Mouse (Mus musculus): ENCODE results near the gene Ifnar2. TPM values are rescaled to one million over a fixed set of nuclear protein-coding genes. Genes with fewer than 3 reads are reported as not detected.

Ifnar2 gene
- polyA plus RNA-seq, 1 experiment: 4.7 TPM

DNA sequence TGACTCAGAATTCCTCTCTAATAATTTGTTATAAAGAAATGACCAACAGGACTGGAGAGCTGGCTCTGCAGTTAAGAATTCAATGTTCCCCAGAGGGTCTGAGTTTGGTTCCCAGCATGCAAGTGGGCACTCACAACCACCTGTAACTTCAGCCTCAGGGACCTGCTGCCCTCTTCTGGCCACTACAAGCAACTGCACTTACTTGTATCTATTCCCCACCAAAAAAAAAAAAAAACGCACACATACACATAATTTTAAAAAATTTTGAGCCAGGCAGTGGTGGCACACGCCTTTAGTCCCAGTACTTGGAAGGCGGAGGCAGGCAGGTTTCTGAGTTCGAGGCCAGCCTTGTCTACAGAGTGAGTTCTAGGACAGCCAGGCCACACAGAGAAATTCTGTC is 17.5 kb downstream of the Ifnar2 start:
- no peaks in the 10 kb centered on the region for H3K27me3 ChIP-seq (ENCODE audit: control insufficient read depth, insufficient read depth, low read length)
- no peaks in the 10 kb centered on the region for H3K4me1 ChIP-seq (ENCODE audit: control insufficient read depth, insufficient read depth, low read length)
- no peak overlapping the region for H3K4me3 ChIP-seq (ENCODE audit: control insufficient read depth, low read depth, low read length)
- no peak overlapping the region for H3K27ac ChIP-seq (ENCODE audit: control insufficient read depth, insufficient read depth, low read depth, low read length)
- no peak for TF ChIP-seq POLR2A (IDR thresholded peaks at IDR 0.05; ENCODE audit: control insufficient read depth, low read depth, low read length)
- TF ChIP-seq CTCF (IDR thresholded peaks at IDR 0.05; ENCODE audit: control insufficient read depth, insufficient read depth, insufficient replicate concordance, low read depth, low read length): peak; percentile 66; the same call in 1 of the 2 replicates
- no peaks in the 10 kb centered on the region for H3K36me3 ChIP-seq (ENCODE audit: control insufficient read depth, insufficient read depth, low read length)

DNA sequence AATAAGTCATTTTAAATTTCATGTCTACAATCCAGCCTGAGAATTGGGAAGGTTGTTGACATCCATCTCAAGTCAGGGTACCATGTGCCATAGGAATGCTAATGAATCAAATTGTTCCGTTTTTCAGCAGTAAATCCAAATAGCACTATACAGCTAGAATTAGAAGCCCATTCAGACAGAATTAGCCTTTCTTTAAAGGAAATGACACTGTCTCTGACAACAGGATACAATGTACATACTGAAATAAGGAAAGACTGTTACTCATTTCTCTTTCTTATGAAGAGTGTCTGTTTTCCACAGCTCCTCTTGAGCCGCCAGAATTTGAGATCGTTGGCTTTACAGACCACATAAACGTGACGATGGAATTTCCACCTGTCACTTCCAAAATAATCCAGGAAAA is 18.8 kb downstream of the Ifnar2 start, which contains the start of gene Gm21970:
Gene Gm21970, plus strand, starts transcription at position 301 of the 400 bp plus-strand sequence.
- Histone ChIP-seq H3K4me1 (ENCODE audit: control insufficient read depth, insufficient read depth, low read length) (no peaks in the 10 kb centered on the region), H3K27ac (ENCODE audit: control insufficient read depth, insufficient read depth, low read depth, low read length) (no peak within 1 kb of the TSS), H3K4me3 (ENCODE audit: control insufficient read depth, low read depth, low read length) (no peak within 1 kb of the TSS), H3K27me3 (ENCODE audit: control insufficient read depth, insufficient read depth, low read length) (no peaks in the 10 kb centered on the region), H3K36me3 (ENCODE audit: control insufficient read depth, insufficient read depth, low read length) (no peaks in the 10 kb centered on the region)
- no peak for TF ChIP-seq POLR2A (IDR thresholded peaks at IDR 0.05; ENCODE audit: control insufficient read depth, low read depth, low read length)
- no peak for TF ChIP-seq CTCF (IDR thresholded peaks at IDR 0.05; ENCODE audit: control insufficient read depth, insufficient read depth, insufficient replicate concordance, low read depth, low read length)

- no peaks in the 10 kb centered on the region for H3K36me3 ChIP-seq (ENCODE audit: control insufficient read depth, insufficient read depth, low read length)
- peaks cover 2% of the 10 kb centered on the region; the same call in 1 of the 2 replicates for H3K4me1 ChIP-seq (ENCODE audit: control insufficient read depth, insufficient read depth, low read length)
- H3K27ac ChIP-seq (ENCODE audit: control insufficient read depth, insufficient read depth, low read depth, low read length): no peak overlapping the region; the same call in 1 of the 2 replicates
- H3K4me3 ChIP-seq (ENCODE audit: control insufficient read depth, low read depth, low read length): no peak overlapping the region
- no peak for TF ChIP-seq CTCF (IDR thresholded peaks at IDR 0.05; ENCODE audit: control insufficient read depth, insufficient read depth, insufficient replicate concordance, low read depth, low read length)
- no peaks in the 10 kb centered on the region for H3K27me3 ChIP-seq (ENCODE audit: control insufficient read depth, insufficient read depth, low read length)
Observed at GRCm38 (mm10) chr16:91394826-91395410, 22.3 kb downstream of the Ifnar2 start.

- H3K4me3 ChIP-seq (ENCODE audit: control insufficient read depth, low read depth, low read length): no peak overlapping the region
- H3K27me3 ChIP-seq (ENCODE audit: control insufficient read depth, insufficient read depth, low read length): no peaks in the 10 kb centered on the region
- H3K36me3 ChIP-seq (ENCODE audit: control insufficient read depth, insufficient read depth, low read length): no peaks in the 10 kb centered on the region
- H3K27ac ChIP-seq (ENCODE audit: control insufficient read depth, insufficient read depth, low read depth, low read length): no peak overlapping the region
- no peak for TF ChIP-seq CTCF (IDR thresholded peaks at IDR 0.05; ENCODE audit: control insufficient read depth, insufficient read depth, insufficient replicate concordance, low read depth, low read length)
- no peak for TF ChIP-seq POLR2A (IDR thresholded peaks at IDR 0.05; ENCODE audit: control insufficient read depth, low read depth, low read length)
- H3K4me1 ChIP-seq (ENCODE audit: control insufficient read depth, insufficient read depth, low read length): peaks cover 2% of the 10 kb centered on the region; the same call in 1 of the 2 replicates
Observed at GRCm38 (mm10) chr16:91395633-91396392, 23.2 kb downstream of the Ifnar2 start.

DNA sequence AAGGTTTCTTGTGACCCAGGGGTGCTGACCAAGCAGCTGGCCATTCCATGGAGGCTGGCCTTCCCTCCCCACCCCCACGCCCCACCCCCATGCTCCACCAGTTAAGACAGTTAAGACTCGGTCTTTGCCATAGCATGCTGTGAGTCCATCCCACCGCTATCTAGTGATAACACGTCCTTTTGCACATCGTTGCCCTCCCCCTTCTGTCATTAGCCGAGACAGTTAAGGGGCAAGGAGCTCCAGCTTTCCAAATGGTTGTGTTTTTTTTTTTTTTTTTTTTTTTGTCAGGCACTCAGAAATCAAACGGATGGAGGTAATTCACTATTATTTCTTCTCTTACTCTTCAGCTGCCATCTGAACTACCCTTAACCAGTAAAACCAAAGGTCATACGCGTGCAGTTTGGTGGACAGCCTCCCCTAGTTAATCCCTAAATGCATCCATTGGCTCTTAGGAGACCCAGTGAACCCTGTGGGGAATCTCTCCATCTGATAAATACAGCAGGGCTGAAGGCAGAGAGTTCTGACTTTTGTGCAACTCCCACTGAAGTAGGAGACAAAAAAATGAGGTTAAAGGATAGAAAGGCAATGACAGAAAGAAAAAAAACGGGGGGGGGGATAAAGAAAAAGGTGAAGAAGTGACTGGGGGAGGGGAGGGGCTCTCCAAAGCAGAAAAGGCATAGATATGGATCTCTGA is 24.4 kb downstream of the Ifnar2 start:
- TF ChIP-seq CTCF (IDR thresholded peaks at IDR 0.05; ENCODE audit: control insufficient read depth, insufficient read depth, insufficient replicate concordance, low read depth, low read length): no peak
- no peak for TF ChIP-seq POLR2A (IDR thresholded peaks at IDR 0.05; ENCODE audit: control insufficient read depth, low read depth, low read length)
- Histone ChIP-seq H3K36me3 (ENCODE audit: control insufficient read depth, insufficient read depth, low read length) (no peaks in the 10 kb centered on the region), H3K4me3 (ENCODE audit: control insufficient read depth, low read depth, low read length) (no peak overlapping the region), H3K27ac (ENCODE audit: control insufficient read depth, insufficient read depth, low read depth, low read length) (no peak overlapping the region), H3K4me1 (ENCODE audit: control insufficient read depth, insufficient read depth, low read length) (peaks cover 2% of the 10 kb centered on the region; the same call in 1 of the 2 replicates), H3K27me3 (ENCODE audit: control insufficient read depth, insufficient read depth, low read length) (no peaks in the 10 kb centered on the region)

DNA sequence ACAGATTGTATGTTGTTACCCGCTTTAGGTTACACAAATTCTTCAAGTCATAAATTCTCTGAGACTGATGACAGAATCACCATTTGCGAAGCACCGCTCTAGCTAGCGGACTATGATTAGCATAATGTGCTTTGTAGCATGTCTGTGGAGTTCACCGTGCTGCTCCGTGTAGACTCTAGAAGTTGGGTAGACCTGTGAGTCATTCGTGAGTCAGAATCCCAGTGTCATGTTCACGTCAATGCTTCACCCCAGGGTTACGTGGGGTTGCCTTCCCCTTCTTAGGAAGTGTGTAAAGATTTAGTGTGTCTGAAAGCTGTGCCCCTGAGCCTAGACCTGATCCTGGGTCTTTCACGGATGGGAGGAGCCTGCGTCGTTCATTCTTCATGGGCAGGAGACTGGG is 25.4 kb downstream of the Ifnar2 start:
- H3K4me1 ChIP-seq (ENCODE audit: control insufficient read depth, insufficient read depth, low read length): peaks cover 2% of the 10 kb centered on the region; the same call in 1 of the 2 replicates
- no peak overlapping the region for H3K27ac ChIP-seq (ENCODE audit: control insufficient read depth, insufficient read depth, low read depth, low read length)
- TF ChIP-seq POLR2A (IDR thresholded peaks at IDR 0.05; ENCODE audit: control insufficient read depth, low read depth, low read length) (no peak), CTCF (IDR thresholded peaks at IDR 0.05; ENCODE audit: control insufficient read depth, insufficient read depth, insufficient replicate concordance, low read depth, low read length) (no peak)
- H3K27me3 ChIP-seq (ENCODE audit: control insufficient read depth, insufficient read depth, low read length): no peaks in the 10 kb centered on the region
- no peaks in the 10 kb centered on the region for H3K36me3 ChIP-seq (ENCODE audit: control insufficient read depth, insufficient read depth, low read length)
- H3K4me3 ChIP-seq (ENCODE audit: control insufficient read depth, low read depth, low read length): no peak overlapping the region

GRCm38 (mm10) chr16:91398944-91399343 is 26.4 kb downstream of the Ifnar2 start:
- H3K27ac ChIP-seq (ENCODE audit: control insufficient read depth, insufficient read depth, low read depth, low read length): no peak overlapping the region
- peaks cover 2% of the 10 kb centered on the region; the same call in 1 of the 2 replicates for H3K4me1 ChIP-seq (ENCODE audit: control insufficient read depth, insufficient read depth, low read length)
- no peaks in the 10 kb centered on the region for H3K36me3 ChIP-seq (ENCODE audit: control insufficient read depth, insufficient read depth, low read length)
- H3K27me3 ChIP-seq (ENCODE audit: control insufficient read depth, insufficient read depth, low read length): no peaks in the 10 kb centered on the region
- TF ChIP-seq POLR2A (IDR thresholded peaks at IDR 0.05; ENCODE audit: control insufficient read depth, low read depth, low read length) (no peak), CTCF (IDR thresholded peaks at IDR 0.05; ENCODE audit: control insufficient read depth, insufficient read depth, insufficient replicate concordance, low read depth, low read length) (no peak)
- no peak overlapping the region for H3K4me3 ChIP-seq (ENCODE audit: control insufficient read depth, low read depth, low read length)

All from testis, adult 2 months (tissue).